Mouse (Mus musculus) hematopoietic multipotent progenitor cell, adult 10-12 weeks (in vitro differentiated cells): Measurements from ENCODE around the gene Ascl4. TPM values are rescaled to one million over a fixed set of nuclear protein-coding genes. Genes with fewer than 3 reads are reported as not detected.

Source experiments
- polyA plus RNA-seq: library from polyadenylated mRNA; stranded (reverse); fragments of >175 nt; gene quantifications from 2 replicates; pipeline ENCODE4 v1.2.3, GENCODE M21; 2012; ENCODE audit warnings: low replicate concordance

Gene Ascl4
- polyA plus RNA-seq: 0.07 TPM in 1 of 2 replicates, not detected in the other

GRCm38 (mm10) chr10:85927676-85928445, at the start of gene Ascl4:
Gene Ascl4 (plus strand): TSS chr10:85927681.

DNA sequence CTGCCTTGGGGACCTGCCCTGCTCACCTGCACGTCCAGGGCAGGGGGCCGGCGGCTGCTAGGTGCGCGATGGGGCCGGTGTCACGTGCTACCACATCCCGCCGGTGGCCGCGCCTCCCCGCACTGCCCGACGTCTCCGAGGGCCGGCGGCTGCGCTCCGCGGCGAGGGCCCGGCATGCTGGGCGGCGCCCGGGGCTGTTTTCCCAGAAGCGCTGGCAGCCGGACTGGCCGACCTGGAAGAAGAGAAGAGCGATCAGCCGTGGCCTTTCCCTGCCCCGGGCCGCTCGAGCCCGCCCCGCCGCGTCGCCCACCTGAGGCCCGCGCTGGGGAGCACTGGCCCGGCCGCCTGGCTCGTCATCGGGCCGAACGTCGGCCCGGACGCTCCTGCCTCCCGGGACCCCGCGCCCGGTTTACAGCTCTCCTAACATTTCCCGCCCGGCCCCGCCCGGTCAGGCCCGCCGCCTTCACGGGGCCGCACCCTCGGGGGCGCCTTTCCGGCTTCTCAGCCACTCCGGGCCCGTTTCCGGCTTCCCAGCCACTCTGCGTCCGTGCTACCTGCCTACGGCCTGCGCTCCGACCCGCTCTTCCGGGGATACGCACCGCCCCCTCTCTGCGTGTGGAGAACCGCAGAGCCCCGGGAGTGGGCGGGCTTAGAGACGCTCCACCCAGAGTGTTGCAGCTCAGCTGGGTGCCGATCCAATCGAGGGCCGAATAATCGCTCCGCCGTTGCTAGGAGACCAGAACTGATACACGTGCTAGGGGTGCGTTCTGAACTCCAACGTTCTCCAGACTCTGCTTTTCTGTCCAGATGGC, 10.8 kb upstream of the Ascl4 start, which contains the start of gene Prdm4:
Gene Prdm4, minus strand, starts transcription at position 645 of the 812 bp plus-strand sequence.

GRCm38 (mm10) chr10:85957464-85957950, 30.0 kb downstream of the Ascl4 start, which contains the start of gene Rtcb:
Gene Rtcb (minus strand): TSS chr10:85957823.

Other genes starting within 250 kb of the Ascl4 start
- 10.2 and 12.5 TPM in 2 replicates for gene Pwp1, start 98.2 kb upstream of the Ascl4 start, polyA plus RNA-seq
- gene Prdm4, start 10.5 kb upstream of the Ascl4 start, polyA plus RNA-seq: 14.0 and 16.1 TPM in 2 replicates
- gene Rtcb, start 30.1 kb downstream of the Ascl4 start, polyA plus RNA-seq: 14.2 and 50.2 TPM in 2 replicates
- not detected in 2 replicates for gene Bpifc, start 84.2 kb downstream of the Ascl4 start, polyA plus RNA-seq
- gene Fbxo7, start 94.3 kb downstream of the Ascl4 start, polyA plus RNA-seq: 16.0 and 20.6 TPM in 2 replicates